Mouse (Mus musculus) erythroblast, embryonic 14.5 days (primary cell): Measurements from ENCODE around the gene Slc16a3.

Experiments used
- GATA1 ChIP-seq: IDR thresholded peaks from 2 replicates; pipeline ENCODE4 v1.6.1; 2012; ENCODE audit warnings: low read length, inconsistent platforms, mixed read lengths
- TAL1 ChIP-seq: IDR thresholded peaks from 3 replicates; pipeline ENCODE4 v1.6.1; 2012; ENCODE audit warnings: low read length, inconsistent platforms, mixed read lengths

DNA sequence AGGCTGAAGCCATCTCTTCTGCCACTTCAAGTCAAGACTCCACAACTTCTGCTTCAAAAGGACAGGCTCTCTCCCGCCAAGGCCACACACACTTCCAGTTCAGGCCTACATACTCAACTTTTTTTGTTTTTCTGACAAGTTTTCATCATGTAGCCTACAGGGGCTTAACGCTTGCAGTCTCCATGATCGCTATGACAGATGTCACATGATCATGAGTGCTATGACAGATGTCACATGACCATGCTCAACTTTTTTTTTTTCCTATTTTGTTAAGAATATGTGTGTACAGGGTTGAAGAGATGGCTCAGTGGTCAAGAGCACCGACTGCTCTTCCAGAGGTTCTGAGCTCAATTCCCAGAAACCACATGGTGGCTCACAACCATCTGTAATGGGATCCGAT, 30.5 kb upstream of the Slc16a3 start:
- TF ChIP-seq GATA1, result no peak
- TF ChIP-seq TAL1, result no peak
